ENCODE assay signal across 15 mouse cellular contexts in the genomic region with DNA sequence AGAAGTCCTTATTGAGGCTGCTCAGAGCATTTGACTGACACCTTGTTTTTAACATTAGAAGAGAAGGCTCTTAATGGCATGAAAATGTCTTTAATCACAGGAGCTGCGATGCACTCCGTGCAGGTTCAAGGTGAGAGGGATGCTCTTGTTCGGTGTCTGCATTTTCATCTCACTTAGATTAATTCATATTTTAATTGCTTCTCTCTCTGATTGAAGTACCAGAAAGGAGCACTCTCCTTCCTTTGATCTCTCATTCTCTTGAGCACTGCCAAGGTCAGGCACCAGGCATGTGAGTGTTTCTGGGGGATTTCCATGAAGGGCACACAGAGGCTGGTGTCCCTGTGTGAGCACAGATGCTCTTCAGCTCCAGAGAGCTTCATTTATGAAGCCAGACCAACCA.
"Had no signal": no experiment of that assay in that cellular context is flagged by ENCODE, and none has a peak within 500 bp of the region (broad histone marks: within the 10 kb centered on the region; RNA-seq: fewer than 3 reads in every experiment).

No protein-coding gene starts in this region.

- H3K9ac ChIP-seq: liver, embryonic 13.5 days; midbrain, embryonic 13.5 days had no signal

- H3K36me3 ChIP-seq: liver, embryonic 13.5 days; midbrain, embryonic 13.5 days had no signal

- DNase-seq: kidney, postnatal 36 days; layer of hippocampus, postnatal 36 days; liver, embryonic 13.5 days; lung, adult 2 months; lung, postnatal 14 days; lung, postnatal 4 days; right cerebral cortex, postnatal 4 days; thymus, adult 2 months; thymus, postnatal 14 days; thymus, postnatal 4 days had no signal

- H3K27me3 ChIP-seq: liver, embryonic 13.5 days; midbrain, embryonic 13.5 days had no signal

- H3K27ac ChIP-seq: kidney, postnatal 0 days; left cerebral cortex, adult 2 months; liver, embryonic 13.5 days; midbrain, embryonic 13.5 days; stomach, postnatal 0 days had no signal

- H3K9me3 ChIP-seq: liver, embryonic 13.5 days; midbrain, embryonic 13.5 days had no signal

- H3K4me1 ChIP-seq: liver, embryonic 13.5 days had no signal

- ATAC-seq: midbrain, embryonic 13.5 days; midbrain, embryonic 16.5 days had no signal

- H3K4me3 ChIP-seq: left cerebral cortex, adult 2 months; liver, embryonic 13.5 days; midbrain, embryonic 13.5 days had no signal

- H3K4me2 ChIP-seq: liver, embryonic 13.5 days; midbrain, embryonic 13.5 days had no signal
